Mouse (Mus musculus) T-cell, adult 2 months (primary cell): ENCODE data around the gene Rad51c.
"Not testable (repeated sequence)": the region's sequence is repeated elsewhere in the genome, so short reads cannot be mapped to it uniquely, and the experiment has no call there.

ENCODE experiments used
- DNase-seq: peaks from one replicate; pipeline ENCODE4 v3.0.0; 2022; ENCODE audit warnings: low spot score

The Rad51c gene

GRCm38 (mm10) chr11:87432447-87432846 lies 27.7 kb upstream of the Rad51c start:
- DNase-seq: no peak

DNA sequence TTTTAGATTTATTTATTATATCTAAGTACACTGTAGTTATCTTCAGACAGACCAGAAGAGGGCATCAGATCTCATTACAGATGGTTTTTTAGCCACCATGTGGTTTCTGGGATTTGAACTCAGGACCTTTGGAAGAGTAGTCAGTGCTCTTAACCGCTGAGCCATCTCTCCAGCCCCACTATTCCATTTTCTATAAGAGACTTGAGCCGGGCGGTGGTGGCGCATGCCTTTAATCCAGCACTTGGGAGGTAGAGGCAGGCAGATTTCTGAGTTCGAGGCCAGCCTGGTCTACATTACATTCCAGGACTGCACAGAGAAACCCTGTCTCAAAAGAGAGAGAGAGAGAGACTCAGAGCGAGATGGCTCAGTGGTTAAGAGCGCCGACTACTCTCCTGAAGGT lies 27.1 kb upstream of the Rad51c start:
- not testable (repeated sequence) for DNase-seq

DNA sequence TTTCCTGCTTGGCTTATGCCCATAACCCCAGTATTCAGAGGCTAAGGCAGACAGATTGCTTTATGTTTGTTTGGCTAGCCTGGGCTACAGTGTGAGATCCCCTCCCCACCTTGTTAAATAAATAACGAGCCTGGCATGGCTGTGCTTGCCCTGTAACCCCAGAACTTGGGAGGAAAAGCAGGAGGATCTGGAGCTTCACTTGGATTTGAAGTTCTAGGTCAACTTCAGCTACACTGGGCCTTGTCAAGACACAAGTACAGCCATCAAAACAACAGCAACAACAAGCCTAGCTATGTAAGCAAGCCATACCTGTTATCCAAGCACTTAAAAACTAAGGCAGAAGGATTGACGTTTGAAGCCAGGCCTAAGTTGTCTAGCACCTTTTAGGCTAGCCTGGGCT lies 25.6 kb upstream of the Rad51c start:
- no peak for DNase-seq

GRCm38 (mm10) chr11:87429363-87429762 lies 24.6 kb upstream of the Rad51c start:
- no peak for DNase-seq

DNA sequence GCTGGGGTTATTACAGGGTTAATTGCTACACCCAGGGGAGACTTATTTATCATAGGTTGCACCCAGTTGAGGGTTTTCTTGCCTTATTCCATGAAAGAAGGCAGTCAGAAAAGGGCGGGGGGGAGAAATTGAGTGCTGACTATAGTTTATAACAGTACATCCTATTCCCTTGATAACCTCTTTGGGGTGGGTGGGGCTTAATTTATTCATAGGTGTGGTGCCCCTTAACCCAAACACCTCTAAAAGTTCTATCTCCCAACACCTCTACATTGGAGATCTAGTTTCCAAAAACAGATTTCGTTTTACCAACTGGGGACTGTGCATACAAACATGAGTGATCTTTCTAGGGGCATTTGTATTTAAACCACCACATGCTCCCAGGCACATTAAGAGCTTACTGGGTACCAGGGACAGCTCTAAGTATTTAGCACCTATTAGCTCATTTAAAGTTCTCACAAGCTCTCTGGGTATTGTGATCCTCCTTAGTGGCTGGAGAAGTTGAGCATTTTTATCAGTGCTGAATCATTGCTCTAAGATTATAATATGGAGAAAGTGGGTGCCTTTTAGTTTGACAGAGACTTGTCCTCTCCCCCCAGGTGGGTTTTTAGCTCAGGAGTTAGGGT lies 23.4 kb upstream of the Rad51c start:
- no peak for DNase-seq

GRCm38 (mm10) chr11:87427273-87428050 lies 22.7 kb upstream of the Rad51c start:
- DNase-seq: no peak

- peak; percentile 90 for DNase-seq
Measured at GRCm38 (mm10) chr11:87426450-87427250, 21.9 kb upstream of the Rad51c start.

DNA sequence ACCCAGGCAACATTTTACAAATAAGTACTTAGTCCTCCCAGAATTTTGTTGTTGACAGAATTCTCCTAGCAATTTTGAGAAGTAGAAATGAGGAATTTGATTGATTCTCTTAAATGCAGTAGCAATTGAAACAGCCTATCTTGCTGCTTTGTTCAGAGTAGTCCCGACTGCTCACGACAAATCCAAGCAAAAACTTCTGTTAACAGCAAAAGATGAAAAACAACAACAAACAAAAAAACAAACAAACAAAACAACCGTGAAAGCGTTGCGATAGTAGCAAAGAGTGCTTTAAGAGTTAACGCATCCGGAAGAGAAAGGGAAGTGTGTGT lies 21.3 kb upstream of the Rad51c start:
- DNase-seq: no peak

DNA sequence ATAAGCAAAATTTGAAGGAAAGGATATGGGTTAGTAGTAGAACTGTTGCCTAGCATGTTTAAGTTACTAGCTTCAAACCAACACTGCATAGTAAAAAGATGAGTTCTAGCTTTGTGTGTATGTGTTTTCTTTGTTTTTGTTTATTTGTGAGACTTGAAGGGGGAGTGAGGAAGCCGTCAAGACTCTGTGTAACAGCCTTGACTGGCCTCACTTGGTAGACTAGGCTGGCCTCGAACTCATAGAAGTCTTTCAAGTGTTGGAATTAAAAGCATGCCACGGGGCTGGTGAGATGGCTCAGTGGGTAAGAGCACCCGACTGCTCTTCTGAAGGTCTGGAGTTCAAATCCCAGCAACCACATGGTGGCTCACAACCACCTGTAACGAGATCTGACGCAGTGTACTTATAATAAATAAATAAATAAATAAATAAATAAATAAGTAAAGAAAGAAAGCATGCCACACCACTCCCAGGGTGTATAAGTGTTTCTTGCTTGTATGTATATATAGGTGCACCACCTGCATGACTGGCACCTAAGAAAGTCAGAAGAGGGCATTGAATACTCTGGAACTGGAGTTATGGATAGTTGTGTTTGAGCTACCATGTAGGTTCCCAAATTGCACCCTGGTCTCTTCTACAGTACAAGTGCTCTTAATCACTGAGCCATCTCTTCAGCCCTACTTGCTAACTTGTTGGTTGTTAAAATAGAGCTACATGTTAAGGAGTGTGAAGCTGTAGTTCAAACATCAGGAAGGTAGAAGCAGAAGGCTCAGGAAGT lies 19.0 kb upstream of the Rad51c start:
- no peak for DNase-seq

DNA sequence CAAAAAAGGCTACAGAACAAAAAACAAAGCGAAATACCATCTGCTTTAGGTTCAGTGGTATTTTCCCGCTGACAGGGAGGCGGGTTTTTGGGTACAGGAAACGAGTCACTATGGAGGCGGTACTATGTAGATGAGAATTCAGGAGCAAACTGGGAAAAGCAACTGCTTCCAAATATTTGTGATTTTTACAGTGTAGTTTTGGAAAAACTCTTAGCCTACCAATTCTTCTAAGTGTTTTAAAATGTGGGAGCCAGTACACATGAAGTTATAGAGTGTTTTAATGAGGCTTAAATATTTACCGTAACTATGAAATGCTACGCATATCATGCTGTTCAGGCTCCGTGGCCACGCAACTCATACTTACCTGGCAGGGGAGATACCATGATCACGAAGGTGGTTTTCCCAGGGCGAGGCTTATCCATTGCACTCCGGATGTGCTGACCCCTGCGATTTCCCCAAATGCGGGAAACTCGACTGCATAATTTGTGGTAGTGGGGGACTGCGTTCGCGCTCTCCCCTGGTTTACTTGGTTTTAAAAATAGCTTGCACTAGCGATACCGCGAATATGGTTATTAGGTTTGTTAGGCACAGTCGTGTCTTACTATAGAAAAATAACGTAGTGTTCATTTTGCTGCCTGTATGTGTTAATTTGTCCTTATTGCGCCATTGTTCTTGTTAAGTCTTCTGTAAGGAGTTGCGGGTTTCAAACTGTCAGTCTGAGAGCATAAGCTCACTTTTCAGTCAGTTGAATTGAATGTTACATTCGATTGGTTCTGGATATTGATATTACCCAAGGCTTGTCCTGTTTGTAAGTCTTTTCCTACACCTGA lies 18.0 kb upstream of the Rad51c start:
- DNase-seq: peak; percentile 92

DNA sequence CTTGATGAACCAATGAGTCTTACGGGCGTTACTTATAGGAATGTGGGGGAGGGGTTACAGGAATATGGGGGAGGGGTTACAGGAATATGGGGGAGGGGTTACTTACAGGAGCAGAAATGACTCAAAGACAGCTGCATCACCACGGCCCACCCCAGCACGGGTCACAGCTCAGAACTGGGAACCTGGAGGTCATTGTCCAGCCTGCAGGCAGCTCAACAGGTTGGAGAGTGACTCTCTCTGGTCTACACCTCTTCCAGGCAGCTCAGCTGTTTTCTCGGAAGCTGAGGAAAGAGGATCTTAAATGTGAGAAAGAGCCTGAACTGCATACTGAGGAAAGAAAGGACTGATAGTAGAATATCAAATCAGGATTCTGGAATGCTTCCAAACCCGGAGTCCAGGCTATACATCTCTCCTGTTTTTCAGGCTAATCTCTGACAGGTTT lies 17.0 kb upstream of the Rad51c start:
- DNase-seq: no peak

DNA sequence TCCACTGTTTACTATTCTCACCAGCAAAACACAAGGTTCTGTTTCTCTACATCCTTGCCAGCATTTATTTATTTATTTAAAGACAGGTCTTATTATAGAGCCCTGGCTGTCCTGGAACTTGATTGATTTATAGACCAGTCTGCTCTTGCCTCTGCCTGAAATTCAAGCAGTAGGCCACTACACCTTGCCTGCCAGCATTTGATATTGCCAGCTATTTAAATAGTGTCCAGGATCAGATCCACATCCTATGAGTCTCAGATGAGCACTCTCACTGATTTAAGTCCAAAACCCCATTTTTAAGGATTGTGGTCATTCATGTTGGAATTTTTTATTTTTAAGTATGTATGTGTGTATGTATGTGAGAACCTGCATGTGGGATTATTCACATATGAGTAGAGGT lies 16.1 kb upstream of the Rad51c start:
- DNase-seq: no peak

DNA sequence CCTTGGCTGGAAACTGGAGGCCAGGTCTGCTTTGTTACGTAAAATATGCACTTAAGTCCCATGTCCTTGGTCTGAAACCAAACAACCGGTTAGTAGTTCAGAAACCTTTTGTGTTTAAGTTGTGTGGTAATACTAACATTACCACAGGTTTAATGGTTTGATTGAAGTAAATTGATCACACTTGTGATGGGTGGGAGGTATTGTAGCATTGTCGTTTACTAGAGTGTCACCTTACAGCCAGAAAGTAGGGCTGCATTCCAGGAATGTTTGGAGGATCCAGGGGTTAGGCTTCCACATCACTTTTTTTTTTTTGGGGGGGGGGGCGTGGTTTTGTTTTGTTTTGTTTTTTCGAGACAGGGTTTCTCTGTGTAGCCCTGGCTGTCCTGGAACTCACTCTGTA lies 11.4 kb upstream of the Rad51c start:
- DNase-seq: no peak

- DNase-seq: peak; percentile 13
Measured at GRCm38 (mm10) chr11:87413412-87413811, 8.7 kb upstream of the Rad51c start.

DNA sequence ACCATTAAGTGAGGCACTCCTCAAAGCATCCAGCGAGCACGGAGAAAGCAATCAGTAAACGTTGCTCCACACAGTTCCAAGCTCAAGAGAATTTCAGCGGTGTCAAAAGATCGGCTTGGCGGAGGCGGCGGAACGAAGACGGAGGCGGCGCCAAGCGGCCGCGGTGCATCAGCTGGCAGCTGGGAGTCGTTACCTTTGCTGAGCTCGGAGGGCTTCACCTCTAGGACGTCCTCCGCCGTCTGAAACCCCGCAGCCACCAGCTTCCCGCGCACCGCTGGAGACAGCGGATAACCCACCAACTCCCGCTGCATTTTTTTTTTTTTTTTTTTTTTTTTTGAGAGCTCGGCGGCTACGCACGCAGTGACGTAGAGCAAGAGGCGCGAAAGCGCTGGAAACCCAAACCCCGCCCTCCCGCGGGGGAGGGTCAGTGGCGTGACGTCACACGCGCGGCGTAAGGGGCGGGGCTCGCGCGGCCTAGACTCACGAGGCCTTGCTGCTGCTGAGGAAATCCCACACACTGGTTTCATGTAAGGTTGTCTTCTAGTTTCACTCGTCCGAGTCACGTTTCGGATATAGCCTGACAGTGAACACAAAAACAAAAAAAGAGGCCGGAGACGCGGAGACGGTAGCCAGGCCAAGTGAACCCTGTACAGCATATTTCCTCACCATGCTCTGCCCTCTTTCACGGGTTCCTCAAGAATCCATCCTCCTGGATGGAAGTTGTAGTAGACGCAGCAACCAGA lies 472 bp downstream of the Rad51c start:
- DNase-seq: peak; percentile 99

DNA sequence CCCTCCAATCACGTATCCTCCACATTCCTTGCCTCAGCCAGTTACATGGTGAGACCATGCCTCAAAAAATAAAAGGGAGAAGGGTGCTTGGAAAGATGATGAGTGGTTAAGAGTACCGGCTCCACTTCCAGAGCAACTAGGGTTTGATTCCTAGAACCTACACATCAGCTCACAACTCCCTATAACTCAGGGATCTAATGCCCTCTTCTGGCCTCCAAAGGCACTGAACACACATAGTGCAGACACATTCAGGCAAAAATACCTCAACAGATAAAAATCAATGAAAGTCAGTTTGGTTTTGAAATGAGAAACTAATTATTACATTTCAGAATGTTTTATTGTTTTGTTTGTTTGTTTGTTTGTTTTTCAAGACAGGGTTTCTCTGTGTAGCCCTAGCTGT lies 6.4 kb downstream of the Rad51c start:
- no peak for DNase-seq

DNA sequence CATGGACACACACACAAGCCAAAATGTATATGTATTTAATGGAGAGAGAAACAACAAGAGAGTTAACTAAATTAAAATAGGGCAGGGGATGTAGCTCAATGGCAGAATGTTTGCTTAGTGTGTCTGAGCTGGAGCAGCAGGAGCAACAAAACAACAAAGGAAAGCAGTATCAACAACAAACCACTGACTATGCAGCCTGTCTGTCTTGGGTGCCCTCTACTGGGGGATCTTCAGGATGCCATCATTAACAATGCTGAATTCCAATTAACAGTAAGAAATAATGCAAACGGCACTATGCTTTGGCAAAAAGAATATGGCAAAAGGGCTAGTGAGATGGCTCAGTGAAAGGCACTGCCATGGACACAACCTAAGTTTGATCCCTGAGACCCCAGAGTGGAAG lies 10.9 kb downstream of the Rad51c start:
- DNase-seq: peak; percentile 29

DNA sequence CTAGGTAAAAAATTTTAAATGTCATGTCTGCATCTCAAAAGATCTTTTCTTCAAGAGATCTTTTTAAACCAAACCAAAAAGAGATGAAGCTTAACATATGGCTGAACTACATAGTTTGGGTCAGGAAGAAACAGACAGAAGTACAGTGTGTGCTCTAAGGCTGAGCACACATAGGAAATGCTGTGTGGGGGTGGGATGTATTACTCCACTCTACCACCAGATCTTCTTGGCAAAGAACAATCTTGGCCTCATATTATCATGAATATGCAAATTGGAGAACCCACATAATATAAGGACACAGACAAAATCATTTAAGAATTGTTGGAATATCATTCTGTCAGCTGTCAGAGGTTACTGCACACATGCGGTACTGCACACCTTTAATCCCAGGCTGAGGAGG lies 19.1 kb downstream of the Rad51c start:
- no peak for DNase-seq

GRCm38 (mm10) chr11:87384551-87384950 lies 20.2 kb downstream of the Rad51c start:
- DNase-seq: no peak

DNA sequence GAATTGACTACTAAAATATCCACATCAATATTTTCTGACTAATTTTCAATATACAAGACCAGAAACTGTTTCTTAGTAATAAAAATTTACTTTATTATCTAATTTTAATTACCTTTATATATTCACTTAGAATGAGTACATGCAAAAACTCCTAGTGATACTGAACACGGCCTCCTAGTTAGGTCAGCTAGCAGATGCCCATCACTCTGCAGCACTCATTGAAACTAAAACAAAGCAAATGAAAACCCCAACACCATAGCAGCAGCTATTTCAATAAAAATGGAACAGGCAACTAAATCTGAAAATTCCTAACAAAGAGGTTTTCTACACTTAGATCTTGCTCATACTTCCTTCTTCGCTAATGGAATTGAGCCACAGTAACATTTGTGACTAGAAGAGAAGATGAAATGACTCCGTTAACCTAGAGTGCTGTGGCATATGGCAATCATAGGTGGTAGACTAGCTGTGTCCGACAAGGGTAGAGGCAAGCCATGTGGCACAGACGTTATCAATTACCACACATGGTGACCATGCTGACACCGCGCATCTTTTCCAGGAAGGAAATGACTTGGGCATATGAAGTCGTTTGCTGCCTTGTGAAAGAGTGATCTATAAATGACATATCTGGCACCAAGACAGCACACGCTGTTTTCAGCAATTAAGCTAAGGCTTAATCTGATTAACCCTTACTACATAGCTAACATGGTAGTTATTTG lies 36.7 kb downstream of the Rad51c start:
- no peak for DNase-seq
